Mouse (Mus musculus) ovary, postnatal 10 days (tissue): ENCODE results near the gene Serpind1.

Experiments used
- DNase-seq: peaks from one replicate; pipeline ENCODE4 v3.0.0; 2022; ENCODE audit warnings: low spot score

Serpind1 gene

GRCm38 (mm10) chr16:17346766-17347165 is 15.6 kb downstream of the Serpind1 start:
- DNase-seq, result no peak

- DNase-seq, result no peak
Observed at GRCm38 (mm10) chr16:17356031-17356430, 24.9 kb downstream of the Serpind1 start.

GRCm38 (mm10) chr16:17358787-17359186 is 27.6 kb downstream of the Serpind1 start:
- no peak for DNase-seq

GRCm38 (mm10) chr16:17382306-17382705 is 51.1 kb downstream of the Serpind1 start:
- DNase-seq, result no peak

- no peak for DNase-seq
Observed at GRCm38 (mm10) chr16:17383594-17384326, 52.6 kb downstream of the Serpind1 start.

- no peak for DNase-seq
Observed at GRCm38 (mm10) chr16:17392784-17393183, 61.6 kb downstream of the Serpind1 start.
